Mouse (Mus musculus): ENCODE data around the gene Klhl21.

Klhl21 gene

GRCm38 (mm10) chr4:151995371-151996172, 13.0 kb upstream of the Klhl21 start:
- no peak for DNase-seq (ENCODE audit: low read depth)

- DNase-seq (ENCODE audit: low read depth) = peak; percentile 96
Measured at GRCm38 (mm10) chr4:151996173-151996950, 12.2 kb upstream of the Klhl21 start, which contains the start of gene Phf13. Gene Phf13 (minus strand): TSS chr4:151996258.

- no peak for DNase-seq (ENCODE audit: low read depth)
Measured at GRCm38 (mm10) chr4:151996951-151997222, 11.7 kb upstream of the Klhl21 start.

- no peak for DNase-seq (ENCODE audit: low read depth)
Measured at GRCm38 (mm10) chr4:151997701-151998100, 10.9 kb upstream of the Klhl21 start.

GRCm38 (mm10) chr4:151999481-151999880, 9.1 kb upstream of the Klhl21 start:
- DNase-seq (ENCODE audit: low read depth) = no peak

GRCm38 (mm10) chr4:152000906-152001305, 7.7 kb upstream of the Klhl21 start:
- DNase-seq (ENCODE audit: low read depth) = no peak

- DNase-seq (ENCODE audit: low read depth) = no peak
Measured at GRCm38 (mm10) chr4:152001335-152001734, 7.3 kb upstream of the Klhl21 start.

- no peak for DNase-seq (ENCODE audit: low read depth)
Measured at GRCm38 (mm10) chr4:152002063-152002462, 6.5 kb upstream of the Klhl21 start.

- no peak for DNase-seq (ENCODE audit: low read depth)
Measured at GRCm38 (mm10) chr4:152006137-152006536, 2.5 kb upstream of the Klhl21 start.

- no peak for DNase-seq (ENCODE audit: low read depth)
Measured at GRCm38 (mm10) chr4:152006812-152007211, 1.8 kb upstream of the Klhl21 start.

- no peak for DNase-seq (ENCODE audit: low read depth)
Measured at GRCm38 (mm10) chr4:152007481-152008147, 989 bp upstream of the Klhl21 start.

- no peak for DNase-seq (ENCODE audit: low read depth)
Measured at GRCm38 (mm10) chr4:152008148-152008500, 479 bp upstream of the Klhl21 start.

- no peak for DNase-seq (ENCODE audit: low read depth)
Measured at GRCm38 (mm10) chr4:152009076-152010051, 761 bp downstream of the Klhl21 start.

GRCm38 (mm10) chr4:152010091-152010706, 1.6 kb downstream of the Klhl21 start:
- peak; percentile 90 for DNase-seq (ENCODE audit: low read depth)

- DNase-seq (ENCODE audit: low read depth) = no peak
Measured at GRCm38 (mm10) chr4:152010707-152011134, 2.1 kb downstream of the Klhl21 start.

- no peak for DNase-seq (ENCODE audit: low read depth)
Measured at GRCm38 (mm10) chr4:152011171-152011760, 2.7 kb downstream of the Klhl21 start.

- no peak for DNase-seq (ENCODE audit: low read depth)
Measured at GRCm38 (mm10) chr4:152012109-152012508, 3.5 kb downstream of the Klhl21 start.

- DNase-seq (ENCODE audit: low read depth) = no peak
Measured at GRCm38 (mm10) chr4:152013036-152013813, 4.6 kb downstream of the Klhl21 start.

GRCm38 (mm10) chr4:152019073-152019472, 10.5 kb downstream of the Klhl21 start:
- no peak for DNase-seq (ENCODE audit: low read depth)

- DNase-seq (ENCODE audit: low read depth) = no peak
Measured at GRCm38 (mm10) chr4:152020024-152020423, 11.4 kb downstream of the Klhl21 start.

Data from fibroblast of lung, adult 2 months (primary cell).